Mouse (Mus musculus) midbrain, postnatal 0 days (tissue): ENCODE measurements around the gene Itgam. TPM values are rescaled to one million over a fixed set of nuclear protein-coding genes. Genes with fewer than 3 reads are reported as not detected.

Experiments used
- ATAC-seq: fragments of 200-750 bp; cut with Nextera tagmentation; 2 replicates; pipeline ENCODE4 v1.8.0; 2017; ENCODE audit warnings: moderate number of reproducible peaks, mild to moderate bottlenecking, moderate TSS enrichment, moderate library complexity; ENCODE audit not compliant: low FRiP score
- DNase-seq: peaks from one replicate; pipeline ENCODE4 v3.0.0-alpha.2; 2015; ENCODE audit warnings: low spot score
- H3K27ac ChIP-seq: fragments of 300-500 bp; sonication (generic); 2 replicates; pipeline ENCODE4 v1.5.1; 2014; ENCODE audit warnings: low read depth, mild to moderate bottlenecking, low read length, mixed read lengths
- H3K27me3 ChIP-seq: fragments of 300-500 bp; sonication (generic); 2 replicates; pipeline ENCODE4 v1.6.1; 2014; ENCODE audit warnings: low read length, control low read depth, mixed read lengths; ENCODE audit not compliant: insufficient read depth
- H3K36me3 ChIP-seq: fragments of 300-500 bp; sonication (generic); 2 replicates; pipeline ENCODE4 v1.6.1; 2014; ENCODE audit warnings: low read length, control low read depth, mixed read lengths; ENCODE audit not compliant: insufficient read depth
- H3K4me1 ChIP-seq: fragments of 300-500 bp; sonication (generic); 2 replicates; pipeline ENCODE4 v1.6.1; 2014; ENCODE audit warnings: mild to moderate bottlenecking, control low read depth, antibody characterized with exemption, low read length, mixed read lengths; ENCODE audit not compliant: insufficient read depth
- H3K4me2 ChIP-seq: fragments of 300-500 bp; sonication (generic); 2 replicates; pipeline ENCODE4 v1.6.1; 2014; ENCODE audit warnings: low read depth, mild to moderate bottlenecking, low read length, mixed read lengths; ENCODE audit not compliant: poor library complexity, severe bottlenecking
- H3K4me3 ChIP-seq: fragments of 300-500 bp; sonication (generic); 2 replicates; pipeline ENCODE4 v1.5.1; 2014; ENCODE audit warnings: low read depth, mild to moderate bottlenecking, low read length, moderate library complexity
- H3K9ac ChIP-seq: fragments of 300-500 bp; sonication (generic); replicated peaks from 2 replicates; pipeline ENCODE4 v1.6.1; 2014; ENCODE audit warnings: mild to moderate bottlenecking, low read length, moderate library complexity, mixed read lengths; ENCODE audit not compliant: poor library complexity, severe bottlenecking
- H3K9me3 ChIP-seq: fragments of 300-500 bp; sonication (generic); 2 replicates; pipeline ENCODE4 v1.6.1; 2016; ENCODE audit warnings: low read length, control low read depth
- CTCF ChIP-seq: IDR thresholded peaks from 2 replicates; pipeline ENCODE4 v1.5.1; 2016; ENCODE audit warnings: antibody characterized with exemption, mild to moderate bottlenecking
- WGBS: fragments of 180-500 bp; shearing (Covaris S2); extraction: QIAGEN DNeasy Blood & Tissue Kit; methylation state at CpG from one replicate; pipeline ENCODE4 v1.1.7; 2014; 5-methylcytosine and 5-hydroxymethylcytosine counted together
- polyA plus RNA-seq: library from polyadenylated mRNA; unstranded; fragments of >200 nt; fragmentation: Nextera tagmentation; extraction: Ambion mirVana; gene quantifications from 2 replicates; pipeline ENCODE4 v1.2.1, GENCODE M21; 2015
- total RNA-seq: library from RNA; depleted of rRNA; stranded (reverse); fragments of >200 nt; gene quantifications from 2 replicates; pipeline ENCODE4 v1.2.3, GENCODE M21; 2014

The Itgam gene
- total and polyA plus RNA-seq, 2 experiments from 2014 or later, result 0.98 to 2.4 TPM

DNA sequence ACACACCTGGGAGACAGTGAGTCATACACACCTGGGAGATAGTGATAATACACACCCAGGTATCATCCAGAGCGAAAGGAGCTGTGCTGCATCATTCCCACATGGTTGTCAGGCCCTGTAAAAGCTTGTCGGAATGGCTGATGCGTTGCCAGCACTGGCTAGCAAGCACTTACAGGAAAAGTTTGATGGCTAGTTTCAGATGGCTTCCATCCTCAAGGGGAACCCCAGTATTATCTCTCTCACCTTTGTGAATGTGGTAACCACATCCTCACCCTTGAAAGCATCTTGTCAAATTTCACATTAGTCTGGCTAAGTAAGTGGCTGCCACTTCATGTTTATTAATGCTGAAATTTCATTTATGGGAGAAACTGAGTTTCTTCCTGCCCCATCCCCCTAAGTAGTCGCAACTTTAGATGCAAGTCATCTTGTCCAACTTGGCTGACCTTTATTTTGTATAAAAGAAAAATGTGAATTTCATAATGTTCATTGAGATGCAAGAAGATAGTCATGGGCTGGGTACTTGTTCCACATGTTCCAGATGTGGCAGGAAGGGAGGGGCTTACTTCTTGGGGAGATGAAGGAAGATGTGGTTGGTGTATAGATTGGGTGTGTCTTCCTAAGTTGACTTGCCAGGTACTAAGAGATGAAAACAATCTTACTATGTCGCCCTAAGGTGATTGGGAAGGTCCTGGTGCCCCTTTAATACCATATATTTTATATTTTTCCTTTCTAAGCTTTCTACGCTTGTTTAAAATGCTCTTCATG lies 57.5 kb downstream of the Itgam start:
- 84% methylated on average over 6 of the region's 6 CpGs for WGBS
- H3K9me3 ChIP-seq, result no peaks in the 10 kb centered on the region
- no peaks in the 10 kb centered on the region for H3K4me1 ChIP-seq
- ATAC-seq (no peak), DNase-seq (no peak)
- no peak overlapping the region for H3K4me2 ChIP-seq
- no peak for TF ChIP-seq CTCF
- H3K36me3 ChIP-seq, result no peaks in the 10 kb centered on the region
- no peak overlapping the region for H3K4me3 ChIP-seq
- H3K9ac ChIP-seq, result no peak overlapping the region
- H3K27me3 ChIP-seq, result no peaks in the 10 kb centered on the region
- H3K27ac ChIP-seq, result no peak overlapping the region

DNA sequence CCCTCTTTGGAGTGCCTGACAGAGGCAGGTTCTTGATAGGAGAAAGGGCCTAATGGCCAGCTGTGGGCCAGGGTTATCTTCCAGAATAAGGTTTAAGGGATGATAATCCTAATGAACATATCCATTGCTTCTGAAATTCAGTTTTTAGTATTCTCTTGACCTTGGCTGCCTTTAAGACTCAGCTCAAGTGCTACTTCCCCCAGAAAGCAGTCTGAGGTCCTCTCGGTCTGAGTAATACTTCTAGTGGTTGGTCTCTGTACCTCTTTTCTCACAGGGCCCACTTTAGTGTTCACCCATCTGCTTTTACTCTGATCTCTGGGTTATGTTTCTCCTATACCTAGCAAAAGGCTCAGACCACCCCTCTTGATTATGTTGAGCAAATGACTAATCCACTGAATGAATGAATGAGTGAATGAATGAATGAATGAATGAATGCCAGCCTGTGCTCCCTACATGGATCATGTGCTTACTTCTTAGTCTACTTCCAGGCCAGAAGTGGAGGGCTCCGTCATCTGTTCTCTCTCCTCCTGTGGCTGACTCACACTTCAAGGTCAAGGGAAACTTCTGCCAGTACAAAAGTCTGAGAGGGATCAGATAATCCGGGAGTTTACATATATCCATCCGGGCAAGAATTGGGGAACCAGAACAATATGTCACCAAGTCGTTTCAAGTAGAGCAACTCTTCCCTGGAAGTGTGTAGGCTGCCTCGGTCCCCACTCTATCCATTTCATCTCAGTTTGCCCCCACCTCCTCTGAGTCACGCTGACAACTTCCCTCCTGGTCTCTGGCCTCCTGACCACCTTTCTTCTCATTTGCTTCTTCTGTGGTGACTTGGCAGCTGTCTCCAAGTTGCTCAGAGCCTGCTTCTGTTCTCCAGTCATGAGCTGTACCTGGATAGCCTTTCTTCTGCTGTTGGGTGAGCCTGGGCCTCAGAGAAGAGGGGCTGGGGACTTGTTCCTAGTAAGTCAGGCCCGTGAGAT lies 66.6 kb downstream of the Itgam start, which contains the start of gene Itgax:
TSS of gene Itgax (plus strand) at position 807 of the 980 bp plus-strand sequence.
- Histone ChIP-seq H3K36me3 (no peaks in the 10 kb centered on the region), H3K9me3 (no peaks in the 10 kb centered on the region), H3K4me2 (no peak within 1 kb of the TSS), H3K9ac (no peak within 1 kb of the TSS), H3K4me1 (no peaks in the 10 kb centered on the region), H3K4me3 (no peak within 1 kb of the TSS), H3K27ac (no peak within 1 kb of the TSS), H3K27me3 (no peaks in the 10 kb centered on the region)
- no peak for TF ChIP-seq CTCF
- ATAC-seq (no peak), DNase-seq (no peak)
- WGBS, result 81% methylated on average over 8 of the region's 8 CpGs

DNA sequence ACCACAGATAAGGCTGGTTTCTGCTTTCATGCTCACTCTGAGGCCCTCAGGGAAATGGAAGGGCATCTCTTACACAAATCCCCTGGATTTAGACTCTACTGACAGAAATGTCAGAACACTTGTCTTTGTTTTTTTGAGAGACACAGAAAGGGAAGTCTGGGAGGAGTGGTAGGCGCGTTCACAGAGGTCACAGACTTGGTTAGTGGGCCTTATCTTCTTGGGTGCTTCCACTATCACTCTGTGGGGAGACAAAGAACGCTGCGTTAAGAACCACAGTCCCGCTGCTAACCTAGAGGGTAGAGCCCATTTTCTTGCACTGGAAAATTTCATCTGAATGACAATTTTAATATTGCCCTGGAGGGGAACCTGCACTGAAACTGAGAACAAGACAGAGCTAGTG lies 69.7 kb downstream of the Itgam start:
- no peak overlapping the region for H3K27ac ChIP-seq
- no peaks in the 10 kb centered on the region for H3K36me3 ChIP-seq
- H3K9me3 ChIP-seq, result no peaks in the 10 kb centered on the region
- H3K9ac ChIP-seq, result no peak overlapping the region
- DNase-seq, result no peak
- no peak for ATAC-seq
- no peaks in the 10 kb centered on the region for H3K4me1 ChIP-seq
- no peak overlapping the region for H3K4me3 ChIP-seq
- H3K27me3 ChIP-seq, result no peaks in the 10 kb centered on the region
- no peak overlapping the region for H3K4me2 ChIP-seq
- WGBS, result 83% methylated on average over 5 of the region's 5 CpGs
- no peak for TF ChIP-seq CTCF

DNA sequence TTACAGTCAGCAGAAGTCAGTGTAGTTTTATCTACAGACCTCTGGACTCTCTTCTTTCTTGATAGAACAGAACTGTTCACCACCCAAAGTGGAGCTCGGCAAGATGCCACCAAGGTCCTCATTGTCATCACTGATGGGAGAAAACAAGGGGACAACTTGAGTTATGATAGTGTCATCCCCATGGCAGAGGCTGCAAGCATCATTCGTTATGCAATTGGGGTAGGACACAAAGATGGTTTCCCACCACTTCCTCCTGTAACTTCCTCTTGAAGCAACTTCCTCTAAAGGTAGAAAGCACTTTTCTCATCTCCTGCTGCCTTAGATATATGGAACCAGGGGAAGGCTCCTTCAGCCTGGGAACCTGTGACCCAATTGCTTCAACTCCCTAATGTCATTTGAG lies 71.2 kb downstream of the Itgam start:
- Histone ChIP-seq H3K4me2 (no peak overlapping the region), H3K27me3 (no peaks in the 10 kb centered on the region), H3K4me1 (no peaks in the 10 kb centered on the region), H3K27ac (no peak overlapping the region), H3K9me3 (no peaks in the 10 kb centered on the region), H3K36me3 (no peaks in the 10 kb centered on the region), H3K4me3 (no peak overlapping the region), H3K9ac (no peak overlapping the region)
- ATAC-seq, result no peak
- no peak for TF ChIP-seq CTCF
- DNase-seq, result no peak
- WGBS, result 87% methylated on average over 2 of the region's 2 CpGs

DNA sequence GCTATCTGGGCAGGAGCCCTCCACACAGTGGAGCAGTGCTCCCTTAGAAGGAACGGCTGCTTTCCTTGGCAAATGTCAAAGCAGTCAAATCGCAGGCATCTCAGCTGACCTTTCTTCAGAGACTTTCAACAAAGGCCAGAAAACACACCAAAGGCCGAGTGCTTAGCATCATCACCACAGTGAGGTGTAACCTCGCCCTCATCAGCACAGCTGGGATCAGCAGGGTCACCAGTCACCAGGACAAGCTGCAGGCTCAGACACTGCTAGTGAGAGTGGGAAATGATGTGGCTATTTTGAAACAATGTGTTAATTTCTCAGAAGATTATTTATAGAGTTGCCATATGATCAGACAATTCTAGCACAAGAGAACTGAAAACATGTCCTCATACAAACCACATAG lies 74.5 kb downstream of the Itgam start:
- TF ChIP-seq CTCF, result no peak
- 53% methylated on average over 4 of the region's 4 CpGs for WGBS
- DNase-seq (no peak), ATAC-seq (no peak)
- Histone ChIP-seq H3K4me1 (no peaks in the 10 kb centered on the region), H3K27me3 (no peaks in the 10 kb centered on the region), H3K36me3 (no peaks in the 10 kb centered on the region), H3K9ac (no peak overlapping the region), H3K4me2 (no peak overlapping the region), H3K4me3 (no peak overlapping the region), H3K9me3 (no peaks in the 10 kb centered on the region), H3K27ac (no peak overlapping the region)

DNA sequence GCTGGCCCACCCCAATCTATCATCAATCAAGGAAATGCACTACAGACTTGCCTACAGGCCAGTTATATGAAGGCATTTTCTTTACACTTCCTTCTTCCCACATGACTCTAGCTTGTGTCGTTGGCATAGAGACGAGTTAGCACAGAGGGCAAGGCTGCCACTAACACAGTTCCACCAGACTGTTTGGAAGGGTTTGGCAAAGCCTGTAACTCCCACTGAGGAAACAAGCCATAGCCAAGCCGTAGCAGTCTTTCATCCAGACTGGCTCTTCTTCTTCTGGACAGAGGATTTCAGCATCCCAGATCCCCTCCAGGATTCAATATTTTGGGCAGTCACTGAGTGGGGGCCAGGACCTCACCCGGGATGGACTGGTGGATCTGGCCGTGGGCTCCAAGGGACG lies 77.2 kb downstream of the Itgam start:
- ATAC-seq (no peak), DNase-seq (no peak)
- H3K27ac ChIP-seq, result no peak overlapping the region
- WGBS, result 92% methylated on average over 6 of the region's 6 CpGs
- no peak overlapping the region for H3K4me2 ChIP-seq
- H3K36me3 ChIP-seq, result no peaks in the 10 kb centered on the region
- no peak for TF ChIP-seq CTCF
- H3K9ac ChIP-seq, result no peak overlapping the region
- H3K9me3 ChIP-seq, result no peaks in the 10 kb centered on the region
- no peaks in the 10 kb centered on the region for H3K27me3 ChIP-seq
- H3K4me1 ChIP-seq, result no peaks in the 10 kb centered on the region
- H3K4me3 ChIP-seq, result no peak overlapping the region
